Mouse (Mus musculus) testis, postnatal 14 days (tissue): ENCODE data around the gene Ano2.

Experiments
- DNase-seq: peaks from one replicate; pipeline ENCODE4 v3.0.0; 2021; ENCODE audit warnings: low spot score

Ano2 gene

GRCm38 (mm10) chr6:125743203-125744100, 53.2 kb downstream of the Ano2 start:
- DNase-seq: no peak

GRCm38 (mm10) chr6:125747322-125747930, 57.2 kb downstream of the Ano2 start:
- DNase-seq: no peak

GRCm38 (mm10) chr6:125748646-125749045, 58.4 kb downstream of the Ano2 start:
- DNase-seq: no peak

GRCm38 (mm10) chr6:125762851-125763519, 72.8 kb downstream of the Ano2 start:
- no peak for DNase-seq

- no peak for DNase-seq
Measured at GRCm38 (mm10) chr6:125773256-125773655, 83.0 kb downstream of the Ano2 start.

- DNase-seq: no peak
Measured at GRCm38 (mm10) chr6:125776291-125776690, 86.1 kb downstream of the Ano2 start.

- no peak for DNase-seq
Measured at GRCm38 (mm10) chr6:125802954-125803353, 112.7 kb downstream of the Ano2 start.

- no peak for DNase-seq
Measured at GRCm38 (mm10) chr6:125803364-125804011, 113.3 kb downstream of the Ano2 start.

GRCm38 (mm10) chr6:125808996-125809649, 118.9 kb downstream of the Ano2 start:
- no peak for DNase-seq

GRCm38 (mm10) chr6:125811395-125811794, 121.2 kb downstream of the Ano2 start:
- DNase-seq: no peak

GRCm38 (mm10) chr6:125838121-125838520, 147.9 kb downstream of the Ano2 start:
- DNase-seq: no peak

- no peak for DNase-seq
Measured at GRCm38 (mm10) chr6:125841284-125841683, 151.1 kb downstream of the Ano2 start.

GRCm38 (mm10) chr6:125851196-125851595, 161.0 kb downstream of the Ano2 start:
- no peak for DNase-seq

- DNase-seq: no peak
Measured at GRCm38 (mm10) chr6:125858294-125858693, 168.1 kb downstream of the Ano2 start.

- DNase-seq: no peak
Measured at GRCm38 (mm10) chr6:125868516-125868915, 178.3 kb downstream of the Ano2 start.

GRCm38 (mm10) chr6:125871482-125871881, 181.3 kb downstream of the Ano2 start:
- no peak for DNase-seq

- DNase-seq: no peak
Measured at GRCm38 (mm10) chr6:125874742-125875141, 184.5 kb downstream of the Ano2 start.

- no peak for DNase-seq
Measured at GRCm38 (mm10) chr6:125876884-125877283, 186.7 kb downstream of the Ano2 start.

- no peak for DNase-seq
Measured at GRCm38 (mm10) chr6:125878671-125879070, 188.5 kb downstream of the Ano2 start.

GRCm38 (mm10) chr6:125879306-125879705, 189.1 kb downstream of the Ano2 start:
- no peak for DNase-seq

GRCm38 (mm10) chr6:125888596-125888995, 198.4 kb downstream of the Ano2 start:
- DNase-seq: no peak

GRCm38 (mm10) chr6:125894340-125894739, 204.1 kb downstream of the Ano2 start:
- DNase-seq: no peak
